Mouse (Mus musculus): ENCODE data around the gene Gm5678. TPM values are rescaled to one million over a fixed set of nuclear protein-coding genes. Genes with fewer than 3 reads are reported as not detected.

The Gm5678 gene
- not detected in 2 replicates for polyA plus RNA-seq (2012; ENCODE audit: low replicate concordance)

GRCm38 (mm10) chr16:93627761-93628400 is at the start of gene Gm5678:
Gm5678 (plus strand) TSS chr16:93628097.

DNA sequence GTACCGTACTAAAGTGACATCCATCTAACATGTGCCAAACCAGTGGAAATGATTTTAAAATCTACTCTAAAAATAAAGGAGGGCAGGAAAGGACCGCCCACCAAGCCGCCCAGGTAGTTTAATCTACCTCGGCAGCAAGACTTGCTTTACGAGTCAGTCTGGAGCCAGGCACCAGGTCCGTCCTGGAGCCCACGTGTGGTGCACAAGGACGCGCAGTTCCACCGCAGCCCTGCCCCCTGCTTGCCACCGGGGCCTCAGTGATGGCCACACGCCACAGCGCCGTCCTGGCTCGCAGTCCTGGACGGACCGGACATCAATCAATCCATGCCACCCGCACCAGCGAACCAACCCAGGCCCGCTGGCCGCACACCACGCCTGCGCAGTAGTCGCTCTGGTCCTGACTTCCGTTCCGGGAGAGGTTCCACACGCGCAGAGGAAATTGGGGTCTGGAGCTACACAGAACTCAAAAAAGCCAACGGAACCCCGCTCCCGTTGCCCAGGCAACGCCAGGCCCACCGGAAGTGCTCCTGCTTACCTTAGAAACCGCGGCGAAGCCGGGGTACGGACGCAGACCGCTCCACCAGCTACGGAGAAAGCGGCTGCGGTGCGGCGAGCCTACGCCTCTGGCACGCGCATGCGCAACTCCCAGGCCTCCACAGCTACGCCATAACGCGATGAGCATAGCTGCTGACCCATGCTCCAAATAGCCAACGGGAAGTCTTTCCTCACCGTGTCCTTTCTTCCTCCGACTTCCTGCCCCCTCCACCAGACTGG is 24.3 kb upstream of the Gm5678 start, which contains the start of gene Setd4:
TSS of gene Setd4 (minus strand) at position 625 of the 774 bp plus-strand sequence.

DNA sequence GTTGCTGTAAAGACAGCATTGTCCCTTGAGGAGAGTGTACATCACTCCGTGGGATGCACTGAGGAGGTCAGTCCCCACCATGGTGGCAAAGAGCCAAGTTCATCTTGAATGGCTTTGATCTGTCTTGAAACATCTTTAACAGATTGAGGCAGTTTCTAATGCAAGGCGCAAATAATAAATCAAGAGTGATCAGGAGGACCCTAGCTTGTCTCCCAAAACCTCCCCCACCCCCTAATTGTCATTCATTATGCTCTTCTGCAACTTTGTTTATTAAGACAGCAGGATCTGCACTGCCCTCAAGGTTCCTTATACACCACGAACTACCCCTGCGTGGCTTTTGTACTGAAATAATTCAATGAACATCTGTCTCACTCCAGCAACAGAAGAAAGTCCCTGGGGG is 22.3 kb upstream of the Gm5678 start, which contains the start of gene Cbr1:
TSS of gene Cbr1 (plus strand) at position 301 of the 400 bp plus-strand sequence.

Other genes starting within 250 kb of the Gm5678 start
- 1.1 and 2.8 TPM in 2 replicates for gene Setd4, start 24.0 kb upstream of the Gm5678 start, polyA plus RNA-seq (2012; ENCODE audit: low replicate concordance)
- 35.0 and 43.3 TPM in 2 replicates for gene Cbr1, start 22.2 kb upstream of the Gm5678 start, polyA plus RNA-seq (2012; ENCODE audit: low replicate concordance)
- gene Cbr3, start 55.1 kb downstream of the Gm5678 start, polyA plus RNA-seq (2012; ENCODE audit: low replicate concordance): 1.8 and 2.3 TPM in 2 replicates
- gene Dop1b, start 83.8 kb downstream of the Gm5678 start, polyA plus RNA-seq (2012; ENCODE audit: low replicate concordance): 16.3 and 28.3 TPM in 2 replicates
- gene Morc3, start 204.0 kb downstream of the Gm5678 start, polyA plus RNA-seq (2012; ENCODE audit: low replicate concordance): 8.2 and 36.4 TPM in 2 replicates